Mouse (Mus musculus) adrenal gland, adult 2 months (tissue): ENCODE measurements around the gene Hdgfl2. TPM values are rescaled to one million over a fixed set of nuclear protein-coding genes. Genes with fewer than 3 reads are reported as not detected.
"Not testable (repeated sequence)": the region's sequence is repeated elsewhere in the genome, so short reads cannot be mapped to it uniquely, and the experiment has no call there.

Experiments
- DNase-seq: peaks from one replicate; pipeline ENCODE4 v3.0.0; 2021
- polyA plus RNA-seq: library from polyadenylated mRNA; depleted of rRNA; stranded (reverse); fragments of >200 nt; gene quantifications from 2 replicates; pipeline ENCODE4 v1.2.3, GENCODE M21; 2012
- total RNA-seq, 2 experiments: library from RNA; stranded (reverse); gene quantifications; 2 replicates each; pipeline ENCODE4 v1.2.3; 2021

Gene Hdgfl2
- total and polyA plus RNA-seq, 3 experiments, result 52.7 to 93.5 (median 63.7) TPM

GRCm38 (mm10) chr17:56057381-56058120 is 21.9 kb upstream of the Hdgfl2 start:
- no peak for DNase-seq

GRCm38 (mm10) chr17:56062081-56062480 is 17.4 kb upstream of the Hdgfl2 start:
- no peak for DNase-seq

DNA sequence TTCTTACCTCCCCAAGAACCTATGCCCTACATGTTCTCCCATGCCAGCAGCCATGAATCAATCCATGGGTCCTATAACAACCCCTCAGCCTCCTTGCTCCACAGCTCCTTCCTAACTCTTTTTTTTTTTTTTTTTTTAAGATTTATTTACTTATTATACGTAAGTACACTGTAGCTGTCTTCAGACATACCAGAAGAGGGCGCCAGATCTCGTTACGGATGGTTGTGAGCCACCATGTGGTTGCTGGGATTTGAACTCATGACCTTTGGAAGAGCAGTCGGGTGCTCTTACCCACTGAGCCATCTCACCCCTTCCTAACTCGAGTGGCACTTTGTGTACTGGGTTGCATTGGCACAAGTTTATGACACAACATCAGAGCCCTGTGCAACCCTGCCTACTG is 13.7 kb upstream of the Hdgfl2 start:
- DNase-seq, result not testable (repeated sequence)

- DNase-seq, result no peak
Measured at GRCm38 (mm10) chr17:56066451-56066850, 13.0 kb upstream of the Hdgfl2 start.

DNA sequence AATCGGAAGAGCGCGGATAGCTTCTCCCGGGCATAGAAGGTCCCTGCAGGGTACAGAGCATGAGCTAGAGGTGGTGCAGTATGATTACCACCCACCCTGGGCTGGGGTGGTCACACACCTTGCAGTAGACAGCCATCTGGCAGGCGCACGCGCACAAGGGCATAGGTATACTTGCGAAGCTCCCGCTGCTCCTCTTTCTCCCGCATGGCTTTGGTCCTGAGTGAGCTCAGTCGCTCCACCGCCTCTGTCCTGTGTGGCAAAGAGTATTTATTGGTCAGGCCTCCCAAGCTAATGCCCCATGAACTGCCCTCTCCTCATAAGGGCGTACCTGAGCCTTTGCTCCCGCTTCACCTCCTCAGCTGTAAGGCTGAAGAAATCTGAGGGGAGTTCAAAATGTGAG is 10.4 kb upstream of the Hdgfl2 start:
- DNase-seq, result no peak

- DNase-seq, result no peak
Measured at GRCm38 (mm10) chr17:56071126-56071525, 8.3 kb upstream of the Hdgfl2 start.

DNA sequence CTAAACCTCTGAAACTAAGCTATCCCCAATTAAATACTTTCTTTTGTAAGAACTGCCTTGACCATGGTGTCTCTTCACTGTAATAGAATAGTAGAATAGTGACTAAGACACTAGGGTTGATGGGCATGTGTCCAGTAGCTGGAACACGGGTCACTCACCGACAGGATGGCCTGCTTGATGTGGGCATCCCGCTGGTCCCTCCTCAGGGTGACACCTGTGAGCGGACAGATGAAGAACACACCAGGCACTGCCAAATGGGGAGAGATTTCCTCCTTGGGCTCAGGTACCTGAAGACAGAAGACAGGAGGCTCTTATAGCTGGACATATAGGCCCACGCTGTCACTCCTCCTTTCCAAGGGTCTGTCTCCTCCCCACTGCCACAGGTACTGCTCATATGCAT is 7.2 kb upstream of the Hdgfl2 start:
- DNase-seq, result no peak

DNA sequence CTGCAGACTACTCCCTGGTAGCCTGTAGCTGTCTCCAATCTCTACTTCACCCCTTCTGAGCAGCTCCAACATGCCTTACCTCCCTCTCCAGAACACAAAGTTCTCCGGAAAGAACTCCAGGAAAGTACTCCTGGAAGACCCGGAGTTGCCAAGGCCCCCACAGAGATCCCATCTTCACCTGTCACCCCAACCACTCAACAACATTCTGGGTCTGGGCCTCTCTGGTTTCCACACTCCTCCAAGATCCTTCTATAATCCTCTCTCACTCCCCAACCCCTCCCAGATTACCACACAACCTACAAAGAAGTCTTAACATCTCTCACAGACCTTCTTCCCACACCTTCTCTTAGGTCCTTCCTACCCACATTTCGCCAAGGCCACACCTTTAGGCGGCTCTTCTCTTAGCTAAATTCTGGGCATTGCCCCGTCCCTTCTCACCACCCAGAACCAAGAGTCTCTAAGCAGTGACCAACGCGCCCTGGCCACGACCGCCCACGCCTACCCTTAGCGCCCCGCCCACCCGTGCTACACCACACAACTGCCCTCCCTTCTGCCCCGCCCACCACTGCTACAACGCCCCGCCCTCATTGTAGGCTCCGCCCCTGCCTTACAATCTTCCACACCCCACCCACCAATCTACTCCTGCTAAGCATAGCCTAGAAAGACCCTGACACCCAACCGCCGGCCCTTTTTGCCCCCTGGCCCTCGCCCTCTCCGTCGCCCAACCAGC is 5.2 kb upstream of the Hdgfl2 start:
- peak; percentile 92 for DNase-seq

- peak; percentile 98 for DNase-seq
Measured at GRCm38 (mm10) chr17:56074827-56075208, 4.6 kb upstream of the Hdgfl2 start, which contains the start of gene Ubxn6. Gene Ubxn6 (minus strand): TSS chr17:56075028.

DNA sequence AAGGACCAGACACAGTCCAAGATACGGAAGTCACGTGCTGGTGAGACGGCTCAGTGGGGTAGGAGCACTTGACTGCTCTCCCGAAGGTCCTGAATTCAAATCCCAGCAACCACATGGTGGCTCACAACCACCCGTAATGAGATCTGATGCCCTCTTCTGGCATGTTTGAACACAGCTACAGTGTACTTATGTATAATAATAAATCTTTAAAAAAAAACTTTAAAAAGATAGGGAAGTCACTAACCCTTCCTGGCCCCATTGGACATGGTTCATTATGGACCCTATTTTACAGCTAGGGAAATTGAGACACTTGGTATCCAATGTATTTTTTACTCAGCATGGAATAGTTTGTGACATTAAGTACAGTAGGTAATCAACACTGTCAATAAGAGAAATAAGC is 1.9 kb upstream of the Hdgfl2 start:
- no peak for DNase-seq

DNA sequence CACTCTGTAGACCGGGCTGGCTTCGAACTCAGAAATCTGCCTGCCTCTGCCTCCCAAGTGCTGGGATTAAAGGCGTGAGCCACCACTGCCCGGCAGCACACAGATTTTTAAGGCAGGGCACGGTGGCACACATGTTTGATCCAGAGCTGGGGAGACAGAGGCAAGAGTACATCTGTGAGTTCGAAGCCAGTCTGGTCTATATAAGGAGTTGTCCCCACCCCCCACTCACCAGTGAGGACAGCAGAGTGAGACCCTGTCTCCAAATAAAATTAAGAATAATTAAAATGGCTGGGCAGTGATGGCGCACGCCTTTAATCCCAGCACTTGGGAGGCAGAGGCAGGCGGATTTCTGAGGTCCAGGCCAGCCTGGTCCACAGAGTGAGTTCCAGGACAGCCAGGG is 1.1 kb upstream of the Hdgfl2 start:
- not testable (repeated sequence) for DNase-seq

DNA sequence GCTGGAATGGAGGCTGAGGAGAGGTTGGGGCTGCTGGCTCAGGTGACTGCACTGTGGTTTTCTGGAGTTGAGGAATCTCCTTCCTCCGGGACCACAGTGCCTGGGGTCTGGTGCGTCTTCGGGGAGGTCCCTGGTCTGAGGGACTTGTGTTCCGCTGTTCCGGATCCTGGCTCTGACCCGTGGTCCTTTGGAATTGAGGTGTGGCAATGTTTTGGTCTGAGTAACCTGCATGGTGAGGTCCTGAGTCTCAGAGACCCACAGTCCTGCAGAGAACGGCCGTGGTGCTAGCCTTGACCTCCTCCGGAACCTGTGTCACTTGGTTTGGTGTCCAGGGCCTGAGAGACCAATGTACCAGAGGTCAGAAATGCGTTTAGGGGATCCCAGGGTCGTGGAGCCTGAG is 487 bp downstream of the Hdgfl2 start:
- no peak for DNase-seq

DNA sequence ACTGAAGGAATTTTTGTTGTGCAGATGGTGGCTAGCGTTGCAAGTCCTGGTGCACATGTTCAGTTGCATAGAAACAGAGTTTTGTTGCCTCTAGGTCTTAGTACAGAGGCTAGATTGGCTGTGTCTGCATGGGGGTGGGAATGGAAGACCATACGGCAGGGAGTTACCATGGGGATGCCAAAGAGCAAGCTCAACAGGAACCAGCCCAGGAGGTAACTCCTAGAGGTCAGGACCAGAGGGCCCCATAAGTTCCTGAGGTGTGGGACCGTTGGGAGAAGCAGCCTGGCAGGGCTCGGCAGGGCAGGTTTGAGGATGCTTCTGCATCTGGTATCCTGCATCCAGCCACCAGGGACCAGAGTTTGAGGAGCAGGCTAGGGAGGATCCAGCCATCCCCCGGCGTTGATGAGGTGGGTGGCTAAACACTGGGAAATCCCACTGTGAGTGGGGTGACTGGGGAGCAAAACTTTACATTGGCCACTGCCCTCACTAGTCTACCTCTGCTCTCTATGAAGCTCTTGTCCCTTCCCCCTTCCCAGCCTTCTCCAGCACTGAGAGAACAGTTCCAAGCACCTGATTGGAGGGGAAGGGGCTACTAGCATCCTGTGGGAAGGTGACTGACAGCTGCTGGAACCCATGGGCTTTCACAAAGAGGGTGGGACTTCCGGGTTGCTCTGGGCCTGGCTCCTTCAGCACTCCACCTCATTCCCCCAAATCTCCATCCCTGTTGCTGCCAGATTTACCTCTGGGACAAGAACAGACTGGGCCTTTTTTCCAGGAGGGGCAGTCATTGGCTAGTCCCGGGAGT is 1.5 kb downstream of the Hdgfl2 start:
- no peak for DNase-seq

DNA sequence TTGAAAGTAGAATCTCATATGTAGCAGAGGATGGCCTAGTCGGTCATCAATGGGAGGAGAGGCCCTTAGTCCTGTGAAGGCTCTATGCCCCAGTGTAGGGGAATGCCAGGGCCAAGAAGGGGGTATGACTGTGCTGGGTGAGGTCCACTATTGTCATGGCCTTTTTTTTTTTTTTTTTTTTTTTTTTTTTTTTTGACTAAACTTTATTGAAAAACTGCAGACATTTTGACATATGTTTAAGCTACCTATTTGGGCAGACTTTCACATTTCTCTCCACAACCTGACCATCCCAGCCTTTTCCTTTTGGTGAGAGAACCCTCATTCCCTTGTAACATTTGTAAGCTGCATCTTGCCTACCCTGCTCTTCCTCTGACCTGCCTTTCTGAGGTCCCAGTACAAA is 12.9 kb downstream of the Hdgfl2 start:
- no peak for DNase-seq

GRCm38 (mm10) chr17:56092794-56093193 is 13.4 kb downstream of the Hdgfl2 start:
- no peak for DNase-seq

DNA sequence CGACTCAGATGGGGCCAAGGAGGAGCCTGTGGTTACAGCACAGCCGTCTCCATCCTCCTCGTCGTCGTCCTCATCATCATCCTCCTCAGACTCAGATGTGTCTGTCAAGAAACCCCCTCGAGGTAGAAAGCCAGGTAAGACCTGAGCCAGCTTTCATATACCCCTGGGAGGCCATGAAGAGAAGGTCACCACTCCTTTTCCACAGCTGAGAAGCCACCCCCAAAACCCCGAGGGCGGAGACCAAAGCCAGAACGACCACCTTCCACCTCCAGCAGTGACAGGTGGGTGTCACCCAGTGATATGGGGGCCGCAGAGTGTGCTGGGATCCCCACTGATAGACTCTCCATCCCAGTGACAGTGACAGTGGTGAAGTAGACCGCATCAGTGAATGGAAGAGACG is 17.4 kb downstream of the Hdgfl2 start:
- DNase-seq, result no peak

- no peak for DNase-seq
Measured at GRCm38 (mm10) chr17:56098180-56098579, 18.7 kb downstream of the Hdgfl2 start.

GRCm38 (mm10) chr17:56098711-56099572 is 19.5 kb downstream of the Hdgfl2 start:
- peak; percentile 19 for DNase-seq

- peak; percentile 55 for DNase-seq
Measured at GRCm38 (mm10) chr17:56100811-56101210, 21.4 kb downstream of the Hdgfl2 start.

DNA sequence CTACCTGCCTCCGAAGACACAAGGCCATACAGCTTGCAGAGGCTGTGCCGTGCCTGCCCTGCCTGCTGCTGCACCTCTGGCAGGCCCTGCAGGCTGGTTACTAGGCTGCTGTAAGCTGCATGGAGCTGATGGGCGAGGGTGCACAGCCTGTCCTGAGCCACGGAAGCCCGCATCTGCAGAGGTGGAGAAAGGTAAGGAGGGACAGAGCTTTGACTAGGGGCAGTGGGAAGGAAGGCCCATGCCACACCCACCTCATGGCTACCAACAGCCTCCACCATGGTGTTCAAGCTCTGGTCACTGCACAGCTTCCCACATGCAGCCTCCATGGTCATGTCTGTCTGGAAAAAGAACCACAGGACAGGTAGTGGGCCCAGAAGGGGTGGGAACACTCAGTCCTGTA is 22.7 kb downstream of the Hdgfl2 start:
- peak; percentile 24 for DNase-seq

- peak; percentile 24 for DNase-seq
Measured at GRCm38 (mm10) chr17:56102927-56103326, 23.5 kb downstream of the Hdgfl2 start.
